Mouse (Mus musculus) hindbrain, embryonic 15.5 days (tissue): ENCODE results near the gene Sash1. TPM values are rescaled to one million over a fixed set of nuclear protein-coding genes. Genes with fewer than 3 reads are reported as not detected.

ENCODE experiments used
- ATAC-seq: fragments of 200-750 bp; cut with Nextera tagmentation; 2 replicates; pipeline ENCODE4 v1.8.0; 2017; ENCODE audit warnings: low read depth, moderate number of reproducible peaks, moderate TSS enrichment; ENCODE audit not compliant: low FRiP score
- H3K27ac ChIP-seq: fragments of 300-500 bp; sonication (generic); replicated peaks from 2 replicates; pipeline ENCODE4 v1.5.1; 2015; ENCODE audit warnings: mild to moderate bottlenecking, inconsistent platforms
- H3K27me3 ChIP-seq: fragments of 300-500 bp; sonication (generic); 2 replicates; pipeline ENCODE4 v1.6.1; 2015; ENCODE audit warnings: control low read depth, inconsistent platforms
- H3K36me3 ChIP-seq: fragments of 300-500 bp; sonication (generic); 2 replicates; pipeline ENCODE4 v1.6.1; 2015; ENCODE audit warnings: control low read depth, inconsistent platforms
- H3K4me1 ChIP-seq: fragments of 300-500 bp; sonication (generic); replicated peaks from 2 replicates; pipeline ENCODE4 v1.6.1; 2015; ENCODE audit warnings: control low read depth, inconsistent platforms
- H3K4me2 ChIP-seq: fragments of 300-500 bp; sonication (generic); 2 replicates; pipeline ENCODE4 v1.6.1; 2015; ENCODE audit warnings: moderate library complexity, mild to moderate bottlenecking, inconsistent platforms
- H3K4me3 ChIP-seq: fragments of 300-500 bp; sonication (generic); 2 replicates; pipeline ENCODE4 v1.5.1; 2015; ENCODE audit warnings: mild to moderate bottlenecking, inconsistent platforms
- H3K9ac ChIP-seq: fragments of 300-500 bp; sonication (generic); 2 replicates; pipeline ENCODE4 v1.6.1; 2015; ENCODE audit warnings: inconsistent platforms
- H3K9me3 ChIP-seq: fragments of 300-500 bp; sonication (generic); 2 replicates; pipeline ENCODE4 v1.6.1; 2016; ENCODE audit warnings: control low read depth, inconsistent platforms
- WGBS: fragments of 180-500 bp; shearing (Covaris S2); methylation state at CpG from one replicate; pipeline ENCODE4 v1.1.7; 2015; 5-methylcytosine and 5-hydroxymethylcytosine counted together
- polyA plus RNA-seq: library from polyadenylated mRNA; unstranded; fragments of >200 nt; fragmentation: Nextera tagmentation; extraction: Ambion mirVana; gene quantifications from 2 replicates; pipeline ENCODE4 v1.2.1, GENCODE M21; 2015

Gene Sash1
- polyA plus RNA-seq, 1 experiment from 2014 or later: 3.1 TPM

DNA sequence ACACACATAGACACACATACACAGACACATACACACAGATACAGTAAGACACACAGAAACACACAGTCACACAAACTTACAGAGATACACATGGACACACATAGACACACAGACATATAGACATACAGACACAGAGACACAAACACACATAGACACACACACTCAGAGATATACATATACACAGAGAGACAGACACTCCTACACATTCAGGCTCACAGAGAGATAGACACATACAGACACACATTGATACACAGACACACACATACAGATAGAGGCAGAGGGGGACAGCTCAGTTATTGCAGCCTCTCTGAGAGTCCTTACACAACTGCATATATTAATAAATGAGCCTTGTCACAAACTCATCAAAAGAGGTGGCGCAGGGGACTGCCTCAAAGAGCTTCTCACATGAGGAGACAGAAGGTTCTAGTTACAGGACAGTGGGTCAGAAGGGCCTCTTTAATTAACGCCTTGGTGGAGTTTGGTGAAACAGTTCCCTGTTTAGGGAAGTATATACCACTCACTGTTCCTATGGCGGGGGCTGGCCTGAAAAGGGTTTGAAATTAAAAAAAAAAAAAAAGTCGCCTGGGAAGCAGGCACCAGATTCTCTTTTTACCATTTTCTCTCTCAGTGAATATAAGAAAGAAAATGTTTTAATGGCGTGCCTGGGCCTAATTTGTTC lies 12.4 kb upstream of the Sash1 start:
- no peak overlapping the region for H3K4me2 ChIP-seq
- no peaks in the 10 kb centered on the region for H3K9me3 ChIP-seq
- peak; percentile 23; the same call in 1 of the 2 replicates for ATAC-seq
- H3K27me3 ChIP-seq: no peaks in the 10 kb centered on the region
- H3K4me3 ChIP-seq: no peak overlapping the region
- no peak overlapping the region for H3K9ac ChIP-seq
- 65% methylated on average over 5 of the region's 5 CpGs for WGBS
- H3K36me3 ChIP-seq: no peaks in the 10 kb centered on the region
- H3K4me1 ChIP-seq: no peaks in the 10 kb centered on the region
- no peak overlapping the region for H3K27ac ChIP-seq

DNA sequence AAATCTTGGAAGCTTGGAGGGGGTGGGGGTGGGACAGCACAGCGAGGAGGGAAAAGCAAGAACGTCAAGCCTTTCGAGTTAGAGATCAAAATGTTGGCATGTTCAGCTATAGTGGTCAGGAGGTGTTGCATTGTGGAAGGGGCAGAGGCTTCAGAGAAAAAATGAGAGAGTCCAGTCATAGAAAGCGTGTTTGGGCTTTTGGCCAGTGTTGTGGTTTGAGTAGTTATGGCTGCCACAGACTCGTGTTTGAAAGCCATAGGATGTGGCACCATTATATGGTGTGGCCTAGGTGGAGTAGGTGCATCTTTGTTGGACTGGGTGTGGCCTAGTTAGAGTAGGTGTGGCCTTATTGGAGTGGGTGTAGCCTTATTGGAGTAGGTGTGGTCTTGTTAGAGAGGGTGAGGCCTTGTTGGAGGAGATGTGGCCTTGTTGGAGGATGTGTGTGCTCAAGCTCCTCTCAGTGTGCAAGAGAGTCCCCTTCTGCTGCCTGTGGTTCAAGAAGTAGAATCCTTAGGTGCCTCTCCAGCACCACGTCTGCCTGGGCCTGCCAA lies 9.2 kb upstream of the Sash1 start:
- Histone ChIP-seq H3K27ac (no peak overlapping the region), H3K9me3 (no peaks in the 10 kb centered on the region), H3K27me3 (no peaks in the 10 kb centered on the region), H3K4me2 (no peak overlapping the region), H3K9ac (no peak overlapping the region), H3K36me3 (no peaks in the 10 kb centered on the region), H3K4me1 (no peaks in the 10 kb centered on the region), H3K4me3 (no peak overlapping the region)
- WGBS: 94% methylated on average over 6 of the region's 6 CpGs
- ATAC-seq: no peak

DNA sequence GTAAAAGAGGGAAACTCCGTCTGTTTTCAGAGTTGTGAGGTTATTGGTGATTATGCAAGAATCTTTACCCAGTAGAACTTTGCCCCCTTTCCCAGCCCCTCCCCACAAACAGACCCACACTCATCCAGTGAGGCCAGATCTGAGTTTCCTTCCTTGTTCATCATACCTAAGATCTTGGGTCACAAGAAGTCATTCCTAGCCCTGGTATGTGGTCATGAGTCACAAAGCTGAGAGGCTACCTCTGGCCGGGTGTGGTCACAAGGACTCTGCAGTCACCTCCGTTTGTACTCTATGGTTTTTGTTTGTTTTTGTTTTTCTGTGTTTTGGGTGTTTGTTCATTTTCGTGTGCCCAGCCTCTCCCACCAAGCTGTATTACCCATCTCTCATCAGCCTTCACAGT lies 4.6 kb upstream of the Sash1 start:
- WGBS: 86% methylated on average over 4 of the region's 4 CpGs
- Histone ChIP-seq H3K4me3 (no peak overlapping the region), H3K9me3 (no peaks in the 10 kb centered on the region), H3K9ac (no peak overlapping the region), H3K36me3 (no peaks in the 10 kb centered on the region), H3K4me1 (peaks cover 2% of the 10 kb centered on the region), H3K27me3 (peaks cover 3% of the 10 kb centered on the region; the same call in 1 of the 2 replicates), H3K27ac (no peak overlapping the region), H3K4me2 (no peak overlapping the region)
- no peak for ATAC-seq

DNA sequence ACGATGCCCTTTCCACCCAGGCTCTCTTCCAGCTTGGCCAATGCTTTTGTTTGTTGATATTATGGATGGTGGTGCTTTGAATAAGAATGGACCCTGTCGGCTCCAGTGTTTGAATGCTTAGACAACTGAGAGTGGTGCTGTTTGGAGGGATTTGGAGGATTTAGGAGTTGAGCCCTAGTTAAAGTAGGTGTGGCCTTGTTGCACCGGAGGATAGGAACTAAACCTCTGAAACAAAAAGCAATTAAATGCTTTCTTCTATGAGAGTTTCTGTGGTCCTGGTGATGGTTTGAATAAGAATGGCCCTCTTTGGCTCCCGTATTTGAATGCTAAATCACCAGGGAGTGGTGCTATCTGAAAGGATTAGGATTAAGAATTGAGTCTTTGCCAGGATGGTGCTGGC lies 3.5 kb upstream of the Sash1 start:
- Histone ChIP-seq H3K4me3 (no peak overlapping the region), H3K4me2 (no peak overlapping the region), H3K9ac (no peak overlapping the region), H3K27ac (no peak overlapping the region), H3K9me3 (no peaks in the 10 kb centered on the region), H3K4me1 (peaks cover 9% of the 10 kb centered on the region), H3K36me3 (no peaks in the 10 kb centered on the region), H3K27me3 (peaks cover 3% of the 10 kb centered on the region; the same call in 1 of the 2 replicates)
- no peak for ATAC-seq
- WGBS: 22% methylated on average over 4 of the region's 4 CpGs

DNA sequence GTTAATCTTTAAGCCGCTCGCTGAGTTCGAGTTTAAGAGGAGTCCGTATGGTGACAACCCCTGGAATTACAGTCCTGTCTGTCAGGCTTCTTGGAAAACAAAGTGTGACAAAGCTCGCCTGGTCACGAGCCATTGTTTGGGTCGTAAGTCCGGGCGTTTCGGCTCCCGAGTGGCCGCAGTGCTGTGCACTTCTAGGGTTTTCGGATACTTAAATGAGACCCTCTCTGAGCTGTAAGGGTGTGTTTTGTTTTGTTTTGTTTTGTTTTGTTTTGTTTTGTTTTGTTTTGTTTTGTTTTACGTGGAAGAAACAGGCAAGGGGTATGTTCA lies 621 bp upstream of the Sash1 start:
- peaks cover 11% of the 10 kb centered on the region for H3K4me1 ChIP-seq
- no peaks in the 10 kb centered on the region for H3K36me3 ChIP-seq
- WGBS: under 1% methylated on average over 14 of the region's 14 CpGs
- H3K27ac ChIP-seq: peak overlapping the region; percentile 83
- ATAC-seq: peak; percentile 15; the same call in 1 of the 2 replicates
- peak overlapping the region; percentile 92 for H3K4me2 ChIP-seq
- peak overlapping the region; percentile 40 for H3K9ac ChIP-seq
- no peaks in the 10 kb centered on the region for H3K9me3 ChIP-seq
- peaks cover 3% of the 10 kb centered on the region; the same call in 1 of the 2 replicates for H3K27me3 ChIP-seq
- peak overlapping the region; percentile 65 for H3K4me3 ChIP-seq

DNA sequence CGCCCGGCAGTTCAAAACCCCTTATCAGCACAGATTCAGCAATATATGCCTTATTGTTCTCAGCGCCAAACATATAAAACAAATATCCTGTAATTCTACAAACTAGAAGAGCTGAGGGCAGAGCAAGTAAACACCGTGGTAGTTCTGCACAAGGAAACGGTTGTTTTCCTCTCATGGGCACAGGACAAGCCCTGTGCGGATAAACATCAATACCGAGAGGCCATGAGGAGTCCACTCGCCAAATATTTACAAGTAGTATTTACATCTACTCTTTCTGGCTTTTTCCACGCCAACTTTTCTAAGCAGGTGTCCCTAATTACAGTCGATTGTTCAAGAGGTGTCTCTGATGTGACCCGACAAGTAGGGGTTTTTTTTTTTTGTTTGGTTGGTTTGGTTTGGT lies 669 bp downstream of the Sash1 start:
- H3K4me3 ChIP-seq: peak overlapping the region; percentile 65
- peaks cover 3% of the 10 kb centered on the region; the same call in 1 of the 2 replicates for H3K27me3 ChIP-seq
- H3K4me1 ChIP-seq: peaks cover 11% of the 10 kb centered on the region
- H3K9me3 ChIP-seq: no peaks in the 10 kb centered on the region
- 3% methylated on average over 11 of the region's 11 CpGs for WGBS
- no peaks in the 10 kb centered on the region for H3K36me3 ChIP-seq
- peak overlapping the region; percentile 92 for H3K4me2 ChIP-seq
- peak overlapping the region; percentile 83 for H3K27ac ChIP-seq
- no peak for ATAC-seq
- peak overlapping the region; percentile 40 for H3K9ac ChIP-seq

DNA sequence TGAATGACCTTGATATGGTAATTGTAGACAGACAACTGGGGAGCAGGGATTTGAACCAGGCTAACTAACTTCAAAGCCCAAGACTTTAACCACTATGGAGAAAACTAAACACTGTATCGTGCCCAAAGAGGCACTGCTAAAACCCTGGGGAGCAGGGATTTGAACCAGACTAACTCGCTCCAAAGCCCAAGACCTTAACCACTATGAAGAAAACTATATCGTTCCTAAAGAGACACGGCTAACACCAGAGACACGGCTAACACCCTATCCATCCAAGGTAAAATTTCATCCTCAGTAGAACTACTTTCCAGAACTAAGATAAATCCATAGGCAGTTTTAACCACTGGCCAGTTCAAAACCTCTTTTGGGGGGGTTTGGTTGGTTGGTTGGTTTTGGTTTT lies 1.3 kb downstream of the Sash1 start:
- H3K27me3 ChIP-seq: peaks cover 3% of the 10 kb centered on the region; the same call in 1 of the 2 replicates
- H3K4me3 ChIP-seq: peak overlapping the region; percentile 65; the same call in 1 of the 2 replicates
- no peak overlapping the region for H3K27ac ChIP-seq
- 43% methylated on average over 5 of the region's 5 CpGs for WGBS
- ATAC-seq: no peak
- peak overlapping the region; percentile 92 for H3K4me2 ChIP-seq
- H3K36me3 ChIP-seq: no peaks in the 10 kb centered on the region
- H3K9me3 ChIP-seq: no peaks in the 10 kb centered on the region
- no peak overlapping the region for H3K9ac ChIP-seq
- H3K4me1 ChIP-seq: peaks cover 11% of the 10 kb centered on the region

DNA sequence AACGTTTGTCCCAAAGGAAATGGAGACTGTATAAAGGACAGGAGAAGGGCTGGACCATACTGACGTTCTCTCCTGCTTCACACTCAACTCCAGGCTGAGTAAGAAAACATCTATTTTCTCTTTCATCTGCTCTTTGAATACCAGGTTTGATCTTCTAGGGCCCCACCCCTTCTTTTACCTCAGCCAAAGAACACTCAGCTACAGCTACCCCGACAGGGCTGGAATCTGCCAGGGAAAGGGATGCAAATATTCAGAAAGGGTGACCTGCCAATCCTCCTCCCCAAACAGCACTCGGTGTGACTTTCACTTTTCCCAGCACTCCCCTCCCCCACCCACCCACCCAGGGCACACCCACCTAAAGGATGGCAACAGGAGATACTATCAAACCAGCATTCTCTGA lies 2.2 kb downstream of the Sash1 start:
- no peak for ATAC-seq
- H3K9ac ChIP-seq: no peak overlapping the region
- peaks cover 11% of the 10 kb centered on the region for H3K4me1 ChIP-seq
- H3K4me2 ChIP-seq: peak overlapping the region; percentile 92
- no peak overlapping the region for H3K4me3 ChIP-seq
- peaks cover 3% of the 10 kb centered on the region; the same call in 1 of the 2 replicates for H3K27me3 ChIP-seq
- no peaks in the 10 kb centered on the region for H3K9me3 ChIP-seq
- no peaks in the 10 kb centered on the region for H3K36me3 ChIP-seq
- H3K27ac ChIP-seq: no peak overlapping the region
- 16% methylated on average over 4 of the region's 4 CpGs for WGBS

DNA sequence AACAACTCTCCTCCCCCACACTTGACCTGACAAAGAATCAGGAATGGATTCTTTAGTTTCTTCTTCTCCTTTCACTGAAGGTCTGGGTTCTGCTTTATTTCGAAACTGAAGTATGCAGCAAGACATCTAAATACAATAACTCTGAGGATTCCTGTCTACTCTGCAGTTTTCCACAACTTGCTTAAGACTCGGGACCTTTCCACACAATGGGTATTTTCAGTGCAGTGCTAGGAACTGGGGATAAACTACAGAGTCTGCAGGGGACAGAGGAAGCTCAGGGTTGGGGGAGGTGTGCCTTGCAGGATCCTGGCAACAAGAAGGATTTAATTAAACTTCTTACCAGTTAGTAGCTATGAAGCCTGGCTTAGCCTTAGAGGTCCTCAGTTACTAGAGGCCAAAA lies 4.1 kb downstream of the Sash1 start:
- H3K9ac ChIP-seq: no peak overlapping the region
- H3K4me3 ChIP-seq: no peak overlapping the region
- H3K9me3 ChIP-seq: no peaks in the 10 kb centered on the region
- no peak for ATAC-seq
- H3K4me1 ChIP-seq: peaks cover 11% of the 10 kb centered on the region
- no peaks in the 10 kb centered on the region for H3K36me3 ChIP-seq
- peaks cover 3% of the 10 kb centered on the region; the same call in 1 of the 2 replicates for H3K27me3 ChIP-seq
- H3K27ac ChIP-seq: no peak overlapping the region
- H3K4me2 ChIP-seq: no peak overlapping the region
- WGBS: 41% methylated on average over 2 of the region's 2 CpGs

DNA sequence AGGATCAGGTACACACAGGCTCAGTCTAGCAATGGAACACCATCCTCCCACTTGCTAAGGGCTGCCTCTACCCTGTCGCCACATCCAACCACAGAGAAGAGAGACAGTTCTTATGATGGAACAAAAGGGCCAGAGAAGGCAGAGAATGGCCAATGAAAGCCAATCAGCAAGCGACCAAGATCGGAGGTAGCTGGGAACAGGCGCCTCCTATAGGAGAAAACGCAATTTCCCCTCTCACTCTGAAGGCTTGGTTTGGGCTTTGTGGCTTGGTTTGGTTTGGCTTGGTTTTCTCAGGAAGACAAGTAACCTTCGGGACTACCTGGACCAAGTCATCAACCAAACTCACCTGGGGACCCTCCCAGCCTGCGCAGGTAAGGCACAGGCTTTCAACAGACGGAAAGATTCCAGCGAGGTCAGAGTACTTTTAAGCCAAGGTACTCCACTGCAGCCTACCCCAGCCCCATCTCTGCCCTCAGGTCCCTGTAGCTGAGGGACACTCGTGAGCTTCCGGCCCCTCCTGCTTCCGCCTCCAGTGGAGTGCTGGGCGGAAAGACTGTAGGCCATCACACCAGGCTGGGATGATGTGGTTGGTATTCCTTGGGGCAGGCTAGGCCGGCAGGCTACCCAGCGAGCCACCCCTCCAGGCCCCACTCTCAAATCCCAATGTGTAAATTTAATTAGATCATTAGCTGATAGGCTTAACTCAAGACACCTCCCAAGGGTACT lies 4.8 kb downstream of the Sash1 start:
- peaks cover 11% of the 10 kb centered on the region for H3K4me1 ChIP-seq
- H3K4me2 ChIP-seq: no peak overlapping the region
- H3K27me3 ChIP-seq: peaks cover 3% of the 10 kb centered on the region; the same call in 1 of the 2 replicates
- no peaks in the 10 kb centered on the region for H3K9me3 ChIP-seq
- no peak overlapping the region for H3K27ac ChIP-seq
- no peak overlapping the region for H3K4me3 ChIP-seq
- no peaks in the 10 kb centered on the region for H3K36me3 ChIP-seq
- no peak for ATAC-seq
- WGBS: 64% methylated on average over 15 of the region's 15 CpGs
- H3K9ac ChIP-seq: no peak overlapping the region

DNA sequence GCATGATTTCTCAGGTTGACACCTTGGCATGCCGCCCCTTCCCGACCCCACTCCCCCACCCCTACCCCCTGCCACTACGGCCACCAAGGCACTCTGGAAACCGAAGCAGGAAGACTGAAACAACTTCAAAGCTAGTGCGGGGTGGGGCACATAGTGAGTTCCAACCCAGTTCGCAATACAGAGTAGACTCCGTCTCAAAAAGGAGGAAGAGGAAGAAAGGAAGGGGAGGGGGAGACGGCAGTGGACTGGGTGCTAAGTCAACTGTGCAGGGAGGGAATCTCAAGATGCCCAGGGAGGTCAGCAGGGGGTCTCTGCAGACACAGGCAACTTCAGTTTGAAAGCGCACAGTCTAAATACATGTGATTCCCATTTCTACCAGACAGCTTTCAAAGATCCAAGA lies 7.0 kb downstream of the Sash1 start:
- Histone ChIP-seq H3K36me3 (no peaks in the 10 kb centered on the region), H3K4me2 (no peak overlapping the region), H3K27ac (no peak overlapping the region), H3K4me3 (no peak overlapping the region), H3K9ac (no peak overlapping the region), H3K9me3 (no peaks in the 10 kb centered on the region), H3K27me3 (no peaks in the 10 kb centered on the region), H3K4me1 (0 out of 2 replicates have a peak, but pooled peaks cover 3% of the 10 kb centered on the region)
- WGBS: 58% methylated on average over 9 of the region's 9 CpGs
- ATAC-seq: no peak

DNA sequence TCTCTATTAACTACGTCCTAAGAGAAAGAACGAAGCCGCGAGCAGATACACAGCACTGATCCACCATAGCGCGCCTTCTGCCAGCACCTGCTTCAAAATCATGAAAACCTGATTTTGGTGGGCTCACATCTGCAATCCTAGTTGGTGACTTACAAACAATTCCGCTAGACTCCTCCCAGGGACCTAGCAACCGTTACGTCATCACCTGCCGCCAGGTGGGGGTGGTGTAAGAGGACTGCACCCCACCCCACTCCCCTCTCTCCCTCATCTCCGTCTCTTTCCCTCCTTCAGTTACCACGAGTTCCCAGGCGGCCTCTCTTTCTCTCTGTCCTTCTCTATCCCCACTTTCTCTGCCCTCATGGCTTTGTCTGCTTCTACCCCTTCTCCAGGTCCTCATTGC lies 7.5 kb downstream of the Sash1 start:
- Histone ChIP-seq H3K4me3 (no peak overlapping the region), H3K4me2 (no peak overlapping the region), H3K9ac (no peak overlapping the region), H3K36me3 (no peaks in the 10 kb centered on the region), H3K27me3 (no peaks in the 10 kb centered on the region), H3K9me3 (no peaks in the 10 kb centered on the region), H3K27ac (no peak overlapping the region), H3K4me1 (no peaks in the 10 kb centered on the region)
- no peak for ATAC-seq
- 78% methylated on average over 13 of the region's 13 CpGs for WGBS
